Mouse (Mus musculus) mature B cell (primary cell): ENCODE data around the gene Tubb4a.
"Not testable (repeated sequence)": the region's sequence is repeated elsewhere in the genome, so short reads cannot be mapped to it uniquely, and the experiment has no call there.

Experiments used
- in situ Hi-C: fragments of 300-500 bp; cut with MboI; formaldehyde crosslinking; loops from 2 replicates; pipeline ENCODE4 v1.14.3; 2019

The Tubb4a gene

GRCm38 (mm10) chr17:57087049-57087832, at the start of gene Tubb4a:
Tubb4a (minus strand) TSS chr17:57087782.
- in situ Hi-C loops, result no loop called here

- in situ Hi-C loops, result no loop called here
These were observed 48.1 kb upstream of the Tubb4a start for GRCm38 (mm10) chr17:57135635-57136034.

- in situ Hi-C loops, result no loop called here
These were observed 47.1 kb upstream of the Tubb4a start for GRCm38 (mm10) chr17:57134693-57135092.

GRCm38 (mm10) chr17:57134021-57134420, 46.4 kb upstream of the Tubb4a start:
- in situ Hi-C loops, result not testable (repeated sequence)

- in situ Hi-C loops, result no loop called here
These were observed 44.2 kb upstream of the Tubb4a start for GRCm38 (mm10) chr17:57131793-57132192.

- in situ Hi-C loops, result no loop called here
These were observed 38.5 kb upstream of the Tubb4a start for GRCm38 (mm10) chr17:57125853-57126622.

GRCm38 (mm10) chr17:57124792-57125191, 37.2 kb upstream of the Tubb4a start:
- in situ Hi-C loops, result no loop called here

- in situ Hi-C loops, result no loop called here
These were observed 35.9 kb upstream of the Tubb4a start for GRCm38 (mm10) chr17:57123192-57124118.

GRCm38 (mm10) chr17:57121856-57122255, 34.3 kb upstream of the Tubb4a start:
- in situ Hi-C loops, result no loop called here

GRCm38 (mm10) chr17:57118524-57119349, 31.2 kb upstream of the Tubb4a start:
- in situ Hi-C loops, result no loop called here

GRCm38 (mm10) chr17:57116801-57117200, 29.2 kb upstream of the Tubb4a start:
- in situ Hi-C loops, result no loop called here

- in situ Hi-C loops, result no loop called here
These were observed 25.3 kb upstream of the Tubb4a start for GRCm38 (mm10) chr17:57112768-57113474.

GRCm38 (mm10) chr17:57110005-57110404, 22.4 kb upstream of the Tubb4a start:
- in situ Hi-C loops, result no loop called here

- in situ Hi-C loops, result no loop called here
These were observed 21.1 kb upstream of the Tubb4a start for GRCm38 (mm10) chr17:57108666-57109171.

GRCm38 (mm10) chr17:57108040-57108665, 20.6 kb upstream of the Tubb4a start:
- in situ Hi-C loops, result no loop called here

- in situ Hi-C loops, result no loop called here
These were observed 19.5 kb upstream of the Tubb4a start for GRCm38 (mm10) chr17:57107064-57107463.

GRCm38 (mm10) chr17:57106035-57106368, 18.4 kb upstream of the Tubb4a start:
- in situ Hi-C loops, result no loop called here

GRCm38 (mm10) chr17:57105181-57106034, 17.8 kb upstream of the Tubb4a start, which contains the start of gene Tnfsf9:
Tnfsf9 (plus strand) TSS chr17:57105325.
- in situ Hi-C loops, result no loop called here

GRCm38 (mm10) chr17:57104496-57104895, 16.9 kb upstream of the Tubb4a start:
- in situ Hi-C loops, result no loop called here
